Mouse (Mus musculus) urinary bladder, postnatal 0 days (tissue): ENCODE data around the gene Olfr1248. TPM values are rescaled to one million over a fixed set of nuclear protein-coding genes. Genes with fewer than 3 reads are reported as not detected.

Experiments
- polyA plus RNA-seq: library from polyadenylated mRNA; unstranded; fragments of >200 nt; fragmentation: Nextera tagmentation; extraction: Ambion mirVana; gene quantifications from 2 replicates; pipeline ENCODE4 v1.2.1, GENCODE M21; 2015

The Olfr1248 gene
- not detected in 2 replicates for polyA plus RNA-seq

DNA sequence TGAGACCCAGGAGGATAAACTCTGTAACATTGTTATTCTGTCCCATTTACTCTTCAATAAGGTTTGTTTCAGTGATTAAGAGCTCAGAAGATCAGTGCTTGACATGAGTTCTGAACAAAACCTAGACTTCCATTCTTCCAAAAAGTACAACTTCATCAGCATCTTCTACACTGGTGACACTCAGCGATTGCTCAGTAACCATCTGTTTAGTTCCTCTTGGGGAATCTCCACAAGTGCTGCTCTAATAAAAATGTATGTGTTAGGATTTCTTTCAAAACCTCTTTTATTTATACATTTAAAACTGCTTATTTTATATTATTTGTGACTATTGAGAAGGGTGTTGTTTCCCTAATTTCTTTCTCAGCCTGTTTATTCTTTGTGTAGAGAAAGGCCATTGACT, at the start of gene Olfr1248:
Olfr1248 (minus strand) TSS at position 101 of the 400 bp plus-strand sequence.

GRCm38 (mm10) chr2:89661367-89661766, 43.3 kb upstream of the Olfr1248 start, which contains the start of gene Olfr1250:
TSS of gene Olfr1250 (minus strand) at chr2:89661467.

DNA sequence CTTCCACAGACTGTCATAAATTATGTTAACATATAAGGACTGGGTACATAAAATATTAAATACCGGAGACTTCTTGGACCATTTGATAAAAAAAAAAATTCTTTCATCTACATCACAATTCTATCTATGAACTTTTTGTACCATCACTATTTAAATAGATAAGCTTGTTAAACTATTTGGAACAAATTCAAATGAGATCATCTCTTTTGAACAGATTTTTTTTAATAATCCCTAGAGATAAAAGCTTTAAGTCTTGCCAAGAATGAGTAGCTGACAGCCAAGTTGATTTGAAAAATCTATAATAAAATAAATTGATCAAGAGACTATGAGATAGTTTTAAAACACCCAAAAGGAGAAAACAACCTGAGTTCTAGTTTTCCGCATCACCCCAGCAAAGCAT, 16.8 kb upstream of the Olfr1248 start, which contains the start of gene Olfr1249:
Olfr1249 (minus strand) TSS at position 101 of the 400 bp plus-strand sequence.

GRCm38 (mm10) chr2:89614030-89614429, 4.0 kb downstream of the Olfr1248 start, which contains the start of gene Olfr1247:
TSS of gene Olfr1247 (minus strand) at chr2:89614130.

DNA sequence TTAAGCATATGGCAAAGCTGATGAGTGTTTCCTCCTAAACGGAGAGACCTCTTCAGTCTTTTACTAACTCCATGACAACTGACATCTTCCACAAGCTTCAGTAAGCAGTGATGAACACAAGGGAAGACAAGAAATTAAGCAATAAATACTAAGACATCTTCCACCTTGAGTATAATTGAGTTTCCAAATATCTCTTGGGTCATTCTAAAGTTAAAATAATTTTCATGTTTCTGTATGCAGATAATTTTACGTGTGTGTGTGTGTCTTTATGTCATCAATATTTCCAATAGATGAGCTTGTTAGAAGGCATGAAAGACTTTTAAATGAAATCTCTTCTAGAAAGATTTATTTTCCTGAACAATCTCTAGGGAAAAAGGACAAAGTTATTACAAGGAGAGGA, 25.0 kb downstream of the Olfr1248 start, which contains the start of gene Olfr1246:
Olfr1246 (minus strand) TSS at position 101 of the 400 bp plus-strand sequence.

DNA sequence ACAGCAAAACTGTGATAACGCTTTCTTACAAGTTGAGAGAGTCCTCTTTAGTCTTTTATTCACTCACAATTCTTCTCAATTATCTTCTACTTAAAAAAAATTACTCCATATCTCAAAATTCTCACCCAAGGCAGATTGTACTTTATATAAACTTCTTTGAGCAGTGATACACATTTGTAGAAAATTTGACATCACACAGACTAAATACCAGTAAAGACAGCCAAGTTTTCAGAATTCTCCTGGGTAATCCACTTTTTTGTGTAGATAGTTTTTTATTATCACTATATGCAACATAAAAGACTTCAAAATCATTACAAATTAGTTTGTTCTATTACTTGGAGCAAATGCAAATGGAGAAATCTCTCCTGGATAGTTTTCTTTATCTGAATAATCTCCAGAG, 39.7 kb downstream of the Olfr1248 start, which contains the start of gene Olfr1245:
Olfr1245 (minus strand) TSS at position 101 of the 400 bp plus-strand sequence.

Other genes starting within 250 kb of the Olfr1248 start
- gene Olfr1238, start 208.6 kb downstream of the Olfr1248 start, polyA plus RNA-seq, result not detected in 2 replicates
- gene Olfr1239, start 197.8 kb downstream of the Olfr1248 start, polyA plus RNA-seq, result not detected in 2 replicates
- gene Olfr1240, start 175.2 kb downstream of the Olfr1248 start, polyA plus RNA-seq, result not detected in 2 replicates
- gene Olfr1241, start 131.1 kb downstream of the Olfr1248 start, polyA plus RNA-seq, result not detected in 2 replicates
- gene Olfr1242, start 119.9 kb downstream of the Olfr1248 start, polyA plus RNA-seq, result not detected in 2 replicates
- gene Olfr1243, start 86.8 kb downstream of the Olfr1248 start, polyA plus RNA-seq, result not detected in 2 replicates
- not detected in 2 replicates for gene Olfr1245, start 39.8 kb downstream of the Olfr1248 start, polyA plus RNA-seq
- gene Olfr1246, start 25.1 kb downstream of the Olfr1248 start, polyA plus RNA-seq, result not detected in 2 replicates
- not detected in 2 replicates for gene Olfr1247, start 4.1 kb downstream of the Olfr1248 start, polyA plus RNA-seq
- not detected in 2 replicates for gene Olfr1249, start 16.7 kb upstream of the Olfr1248 start, polyA plus RNA-seq
- not detected in 2 replicates for gene Olfr1250, start 43.2 kb upstream of the Olfr1248 start, polyA plus RNA-seq
- not detected in 2 replicates for gene Olfr1251, start 53.7 kb upstream of the Olfr1248 start, polyA plus RNA-seq
- gene Olfr1252, start 106.8 kb upstream of the Olfr1248 start, polyA plus RNA-seq, result not detected in 2 replicates
- gene Olfr1253, start 138.8 kb upstream of the Olfr1248 start, polyA plus RNA-seq, result not detected in 2 replicates
- gene Olfr1254, start 175.4 kb upstream of the Olfr1248 start, polyA plus RNA-seq, result not detected in 2 replicates
- not detected in 2 replicates for gene Olfr1255, start 193.8 kb upstream of the Olfr1248 start, polyA plus RNA-seq
- gene Olfr1256, start 223.3 kb upstream of the Olfr1248 start, polyA plus RNA-seq, result not detected in 2 replicates
- gene Olfr48, start 230.0 kb upstream of the Olfr1248 start, polyA plus RNA-seq, result not detected in 2 replicates